Mouse (Mus musculus): ENCODE results near the gene Olfr781.
"Not testable (repeated sequence)": the region's sequence is repeated elsewhere in the genome, so short reads cannot be mapped to it uniquely, and the experiment has no call there.

Gene Olfr781

DNA sequence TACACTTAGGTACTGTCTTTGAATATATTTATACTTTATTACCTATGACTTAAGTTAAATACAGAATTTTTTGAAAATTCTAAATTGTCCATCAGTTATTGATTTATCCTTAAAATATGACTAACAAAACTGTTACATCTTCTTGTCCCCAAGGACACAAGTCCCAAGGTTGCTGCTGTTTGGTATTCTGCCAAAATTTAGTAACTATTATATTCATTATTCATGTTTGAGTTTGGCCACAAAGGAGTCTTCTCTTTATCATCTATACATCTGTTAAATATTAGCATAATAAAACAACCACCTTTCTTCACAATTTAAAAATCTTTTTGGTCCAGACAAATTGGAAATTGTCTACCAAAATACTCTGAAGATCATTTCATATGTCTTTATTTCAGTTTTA lies at the start of gene Olfr781:
Gene Olfr781 (plus strand): TSS at position 301 of the 400 bp plus-strand sequence.
- in situ Hi-C loops (cut with MboI, MseI): no loop called here

DNA sequence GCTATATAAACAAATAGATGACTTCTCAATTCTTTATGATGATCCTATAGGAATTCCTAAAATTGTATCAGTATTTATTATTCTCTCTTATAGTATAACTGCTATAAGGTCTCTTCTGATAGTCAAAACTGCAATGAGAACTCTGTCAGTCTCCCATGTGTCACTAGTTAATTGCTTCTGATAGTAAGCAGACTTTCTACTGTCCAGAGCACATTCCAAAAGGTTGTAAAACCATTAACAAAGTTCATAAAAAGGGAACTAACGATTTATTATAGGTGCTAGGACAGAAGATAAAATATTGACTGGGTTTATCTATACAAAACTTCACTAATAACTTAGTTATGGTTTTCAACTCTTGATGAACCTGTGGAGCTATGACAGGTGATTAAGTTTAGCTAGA lies 15.7 kb upstream of the Olfr781 start:
- in situ Hi-C loops (cut with MboI, MseI): loop anchor here (5.0 kb wide), 1 partner anchor 39 kb away; no protein-coding TSS in a partner anchor

DNA sequence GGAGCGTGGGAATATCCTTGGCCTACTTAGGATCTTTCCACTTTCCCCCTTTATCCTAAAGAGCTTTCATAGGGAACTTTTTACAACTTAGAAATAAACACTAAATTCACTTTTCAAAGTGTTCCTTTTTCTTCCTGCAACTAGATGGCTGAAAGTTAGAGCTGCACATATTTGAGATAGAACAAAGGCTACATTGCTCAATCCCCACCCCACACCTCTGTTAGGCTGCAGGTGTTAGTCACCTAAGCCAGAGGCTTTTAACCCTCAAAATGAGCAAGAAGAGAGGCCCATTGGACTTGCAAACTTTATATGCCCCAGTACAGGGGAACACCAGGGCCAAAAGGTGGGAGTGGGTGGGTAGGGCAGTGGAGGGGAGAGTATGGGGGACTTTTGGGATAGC lies 15.1 kb upstream of the Olfr781 start:
- in situ Hi-C loops (cut with MboI, MseI): loop anchor here (5.0 kb wide), 1 partner anchor 39 kb away; no protein-coding TSS in a partner anchor

DNA sequence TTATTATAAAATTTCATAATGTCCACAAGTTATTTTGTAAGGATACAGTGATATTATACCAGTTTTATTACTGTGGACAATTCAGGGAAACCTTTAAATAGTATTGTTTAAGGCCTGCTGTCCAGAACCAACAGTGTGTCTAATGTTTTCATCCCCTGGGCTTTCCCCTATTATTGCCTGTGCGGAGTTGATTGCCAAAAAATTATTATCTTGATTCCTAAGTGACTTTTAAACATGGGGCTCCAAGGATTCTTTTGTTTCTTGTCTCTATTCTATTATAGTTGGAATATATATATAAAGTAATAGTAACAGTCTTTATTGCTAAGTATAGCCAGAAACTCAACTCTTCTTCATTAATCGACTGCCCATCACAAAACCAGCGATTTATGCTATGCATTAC lies 10.8 kb upstream of the Olfr781 start, which contains the start of gene Olfr780:
Gene Olfr780 (plus strand): TSS at position 301 of the 400 bp plus-strand sequence.
- in situ Hi-C loops (cut with MboI, MseI): no loop called here

DNA sequence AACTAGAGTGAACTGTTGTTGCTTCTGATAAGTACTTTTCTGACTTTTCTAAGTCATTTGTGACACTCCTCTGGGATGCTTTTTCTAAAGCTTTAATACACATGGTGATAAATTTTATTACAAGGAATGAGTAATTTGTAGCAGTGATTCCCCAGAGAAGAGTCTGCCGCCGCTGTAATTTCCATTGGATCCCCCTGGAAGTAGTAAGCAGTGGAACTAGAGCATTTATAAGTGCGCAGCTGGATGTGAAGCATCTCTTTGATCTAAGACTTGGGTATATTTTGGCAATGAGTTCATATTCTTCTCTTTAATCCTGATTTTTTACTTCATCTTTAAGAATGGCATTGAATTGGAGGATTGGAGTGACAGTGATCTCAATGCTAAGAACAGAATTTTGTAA lies 19.9 kb downstream of the Olfr781 start, which contains the start of gene Olfr782:
Gene Olfr782 (plus strand): TSS at position 301 of the 400 bp plus-strand sequence.
- in situ Hi-C loops (cut with MboI, MseI): no loop called here

DNA sequence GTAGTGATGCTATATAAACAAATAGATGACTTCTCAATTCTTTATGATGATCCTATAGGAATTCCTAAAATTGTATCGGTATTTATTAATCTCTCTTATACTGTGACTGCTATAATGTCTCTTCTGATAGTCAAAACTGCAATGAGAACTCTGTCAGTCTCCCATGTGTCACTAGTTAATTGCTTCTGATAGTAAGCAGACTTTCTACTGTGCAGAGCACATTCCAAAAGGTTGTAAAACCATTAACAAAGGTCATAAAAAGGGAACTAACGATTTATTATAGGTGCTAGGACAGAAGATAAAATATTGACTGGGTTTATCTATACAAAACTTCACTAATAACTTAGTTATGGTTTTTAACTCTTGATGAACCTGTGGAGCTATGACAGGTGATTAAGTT lies 23.8 kb downstream of the Olfr781 start:
- in situ Hi-C loops (cut with MboI, MseI): loop anchor here (5.0 kb wide), 2 partner anchors 40 to 355 kb away; no protein-coding TSS in a partner anchor

DNA sequence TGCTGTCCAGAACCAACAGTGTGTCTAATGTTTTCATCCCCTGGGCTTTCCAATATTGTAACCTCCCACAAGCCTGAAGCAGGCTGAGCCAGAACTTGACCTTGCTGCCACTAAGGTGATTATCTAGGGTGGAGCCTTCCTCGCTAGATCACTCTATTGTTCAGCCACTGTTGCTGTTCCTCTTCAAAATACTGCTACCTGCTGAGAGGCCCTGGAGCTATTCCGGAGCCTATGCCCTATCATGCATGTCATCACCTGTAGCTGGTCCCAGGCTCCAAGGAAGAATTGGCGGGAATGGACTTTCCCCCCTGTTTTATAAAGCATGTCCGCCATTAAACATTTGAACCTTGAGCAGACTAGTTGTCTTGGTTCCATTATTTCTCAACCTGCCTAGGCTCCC lies 27.8 kb downstream of the Olfr781 start:
- in situ Hi-C loops (cut with MboI, MseI): not testable (repeated sequence)

DNA sequence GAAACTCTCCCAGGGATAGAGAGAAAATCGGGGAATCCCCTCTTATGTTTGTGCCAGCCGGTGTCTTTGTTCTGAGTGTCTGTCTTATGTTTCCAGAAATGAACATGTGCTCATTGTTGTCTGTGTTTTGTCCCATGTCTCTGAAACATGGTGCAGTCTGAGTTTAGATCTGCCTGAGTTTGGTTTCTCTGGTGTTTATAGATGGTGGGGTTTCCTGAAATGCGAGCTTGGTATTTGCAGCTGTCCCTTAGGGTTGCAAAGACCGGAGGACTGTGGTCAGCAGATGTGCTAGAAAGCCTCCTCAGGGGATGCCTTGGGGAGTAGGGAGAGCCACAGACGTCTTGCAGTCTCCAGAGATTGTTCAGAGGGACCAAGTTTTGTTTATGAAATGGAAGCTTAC lies 28.7 kb downstream of the Olfr781 start:
- in situ Hi-C loops (cut with MboI, MseI): no loop called here

DNA sequence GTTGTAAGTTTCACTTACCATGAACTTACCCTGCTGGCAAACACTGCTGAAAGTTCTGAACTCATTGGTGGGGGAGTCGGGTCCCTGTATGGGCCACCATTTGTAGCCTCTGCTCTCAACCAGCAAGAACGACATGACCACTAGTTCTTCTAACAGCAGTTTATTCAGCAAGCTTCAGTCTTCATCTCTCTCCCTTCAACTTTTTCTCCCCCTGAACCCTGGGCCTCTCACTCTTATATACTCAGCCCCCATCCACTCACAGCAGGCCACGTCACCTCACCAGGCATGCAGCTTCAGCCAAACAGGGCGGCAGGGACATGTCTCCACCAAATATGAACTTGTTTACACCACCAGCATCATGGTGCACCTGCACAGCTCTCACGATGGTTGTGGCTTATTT lies 45.4 kb downstream of the Olfr781 start:
- in situ Hi-C loops (cut with MboI, MseI): not testable (repeated sequence)
